Mouse (Mus musculus): ENCODE results near the gene Nav2. TPM values are rescaled to one million over a fixed set of nuclear protein-coding genes. Genes with fewer than 3 reads are reported as not detected.

Gene Nav2
- polyA plus RNA-seq, 1 experiment from 2014 or later, result 5.8 TPM

DNA sequence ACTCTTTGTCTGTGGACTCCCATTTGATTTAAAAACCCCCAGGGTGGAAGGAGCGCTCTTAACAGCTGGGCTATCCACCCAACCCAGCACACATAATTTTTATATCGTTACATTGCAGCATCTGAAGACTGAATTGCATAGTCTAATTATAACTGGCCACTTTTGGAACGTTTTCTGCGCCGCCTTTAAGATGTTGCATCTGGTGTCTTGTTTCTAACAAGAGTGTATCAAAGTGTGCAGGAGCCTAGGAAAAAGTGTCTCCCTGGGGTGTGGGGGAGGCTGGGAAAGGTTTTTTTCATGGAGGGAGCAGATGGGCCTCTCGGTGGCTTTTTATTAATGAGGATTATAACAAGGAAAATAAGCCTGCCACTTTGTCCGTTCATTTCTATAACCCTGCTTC lies 661.1 kb downstream of the Nav2 start:
- peaks cover 53% of the 10 kb centered on the region for H3K36me3 ChIP-seq (ENCODE audit: control insufficient read depth, insufficient read depth)
- no peak overlapping the region for H3K9ac ChIP-seq (ENCODE audit: low read depth, low read length)
- 90% methylated on average over 7 of the region's 7 CpGs for WGBS
- no peaks in the 10 kb centered on the region for H3K4me1 ChIP-seq (replicated peaks; ENCODE audit: control insufficient read depth, insufficient read depth, low read length)
- no peak overlapping the region for H3K27ac ChIP-seq (ENCODE audit: low read depth, low read length)
- ATAC-seq, result no peak
- H3K9me3 ChIP-seq (ENCODE audit: control insufficient read depth), result no peaks in the 10 kb centered on the region
- H3K4me3 ChIP-seq (ENCODE audit: low read depth, low read length), result no peak overlapping the region
- TF ChIP-seq CTCF (IDR thresholded peaks at IDR 0.05; ENCODE audit: low read depth), result no peak
- no peak overlapping the region for H3K4me2 ChIP-seq (replicated peaks; ENCODE audit: low read depth)
- H3K27me3 ChIP-seq (replicated peaks; ENCODE audit: control insufficient read depth, insufficient read depth, low read length), result no peaks in the 10 kb centered on the region

DNA sequence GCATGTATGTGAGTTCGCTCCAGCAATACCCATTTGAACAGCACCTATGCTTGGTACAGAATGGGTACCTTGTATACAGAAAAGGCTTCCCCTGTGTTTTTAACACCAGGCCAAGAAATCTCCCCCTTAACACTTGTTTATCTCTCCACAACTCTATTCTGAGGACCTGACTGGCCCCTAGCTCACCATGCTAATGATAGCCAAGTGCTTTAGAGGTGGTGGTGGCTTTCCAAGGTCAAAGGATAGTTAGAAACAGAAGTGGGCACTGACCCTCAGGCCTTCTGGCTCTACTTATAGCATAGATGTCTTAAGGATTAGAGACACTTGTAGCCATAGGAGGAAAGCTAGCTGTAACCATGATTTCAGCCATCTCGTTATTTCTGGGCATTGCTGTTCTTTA lies 663.1 kb downstream of the Nav2 start:
- Histone ChIP-seq H3K9me3 (ENCODE audit: control insufficient read depth) (no peaks in the 10 kb centered on the region), H3K4me2 (replicated peaks; ENCODE audit: low read depth) (no peak overlapping the region), H3K36me3 (ENCODE audit: control insufficient read depth, insufficient read depth) (peaks cover 55% of the 10 kb centered on the region), H3K27me3 (replicated peaks; ENCODE audit: control insufficient read depth, insufficient read depth, low read length) (no peaks in the 10 kb centered on the region), H3K4me1 (replicated peaks; ENCODE audit: control insufficient read depth, insufficient read depth, low read length) (no peaks in the 10 kb centered on the region), H3K4me3 (ENCODE audit: low read depth, low read length) (no peak overlapping the region), H3K27ac (ENCODE audit: low read depth, low read length) (no peak overlapping the region), H3K9ac (ENCODE audit: low read depth, low read length) (no peak overlapping the region)
- WGBS, result 95% methylated on average over 2 of the region's 2 CpGs
- TF ChIP-seq CTCF (IDR thresholded peaks at IDR 0.05; ENCODE audit: low read depth), result no peak
- no peak for ATAC-seq

DNA sequence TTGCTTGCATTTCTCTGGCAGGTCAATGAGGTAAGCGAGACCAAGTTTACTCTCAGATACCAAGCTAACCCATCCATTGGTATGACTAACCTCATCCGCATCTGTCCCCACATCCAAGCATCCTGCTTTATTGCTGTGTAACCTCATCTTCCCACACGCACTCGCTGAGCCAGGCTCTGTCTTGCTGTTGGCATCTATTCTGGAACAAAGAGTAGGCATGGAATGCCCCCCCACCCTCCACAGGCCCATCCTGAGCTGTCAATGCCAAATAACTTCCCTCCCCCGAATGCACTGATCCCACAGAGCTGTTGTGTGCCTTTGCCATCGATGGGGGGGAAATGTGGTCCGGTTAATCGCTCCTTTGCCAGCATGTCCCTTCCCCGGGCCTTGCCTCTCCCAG lies 666.7 kb downstream of the Nav2 start:
- H3K4me2 ChIP-seq (replicated peaks; ENCODE audit: low read depth), result no peak overlapping the region
- no peaks in the 10 kb centered on the region for H3K27me3 ChIP-seq (replicated peaks; ENCODE audit: control insufficient read depth, insufficient read depth, low read length)
- H3K9me3 ChIP-seq (ENCODE audit: control insufficient read depth), result no peaks in the 10 kb centered on the region
- no peak for ATAC-seq
- 94% methylated on average over 9 of the region's 9 CpGs for WGBS
- no peaks in the 10 kb centered on the region for H3K4me1 ChIP-seq (replicated peaks; ENCODE audit: control insufficient read depth, insufficient read depth, low read length)
- H3K4me3 ChIP-seq (ENCODE audit: low read depth, low read length), result no peak overlapping the region
- peaks cover 81% of the 10 kb centered on the region for H3K36me3 ChIP-seq (ENCODE audit: control insufficient read depth, insufficient read depth)
- no peak for TF ChIP-seq CTCF (IDR thresholded peaks at IDR 0.05; ENCODE audit: low read depth)
- H3K27ac ChIP-seq (ENCODE audit: low read depth, low read length), result no peak overlapping the region
- no peak overlapping the region for H3K9ac ChIP-seq (ENCODE audit: low read depth, low read length)

DNA sequence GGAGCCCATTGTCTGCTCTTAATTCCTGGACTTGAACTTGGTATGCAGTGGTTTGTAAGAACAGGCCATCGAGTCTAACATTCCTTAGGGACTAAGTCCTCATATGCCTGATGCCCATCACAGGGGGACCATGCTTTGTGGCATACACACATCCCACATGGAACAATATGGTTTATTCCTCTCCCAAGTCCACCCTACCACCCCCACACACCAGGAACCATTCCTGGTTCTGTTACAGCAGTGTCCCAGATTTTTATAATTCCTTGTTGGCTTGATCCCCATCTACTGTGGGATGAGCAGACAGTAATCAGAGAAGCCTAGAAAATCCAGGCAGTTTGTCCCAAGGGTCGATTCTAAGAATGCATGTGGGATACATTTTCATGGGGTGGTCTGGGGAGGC lies 668.6 kb downstream of the Nav2 start:
- H3K4me3 ChIP-seq (ENCODE audit: low read depth, low read length), result no peak overlapping the region
- no peak for TF ChIP-seq CTCF (IDR thresholded peaks at IDR 0.05; ENCODE audit: low read depth)
- WGBS, result 98% methylated on average over 2 of the region's 2 CpGs
- no peak overlapping the region for H3K27ac ChIP-seq (ENCODE audit: low read depth, low read length)
- ATAC-seq, result no peak
- H3K4me1 ChIP-seq (replicated peaks; ENCODE audit: control insufficient read depth, insufficient read depth, low read length), result no peaks in the 10 kb centered on the region
- no peak overlapping the region for H3K4me2 ChIP-seq (replicated peaks; ENCODE audit: low read depth)
- no peaks in the 10 kb centered on the region for H3K27me3 ChIP-seq (replicated peaks; ENCODE audit: control insufficient read depth, insufficient read depth, low read length)
- H3K9me3 ChIP-seq (ENCODE audit: control insufficient read depth), result no peaks in the 10 kb centered on the region
- no peak overlapping the region for H3K9ac ChIP-seq (ENCODE audit: low read depth, low read length)
- H3K36me3 ChIP-seq (ENCODE audit: control insufficient read depth, insufficient read depth), result peaks cover 70% of the 10 kb centered on the region

DNA sequence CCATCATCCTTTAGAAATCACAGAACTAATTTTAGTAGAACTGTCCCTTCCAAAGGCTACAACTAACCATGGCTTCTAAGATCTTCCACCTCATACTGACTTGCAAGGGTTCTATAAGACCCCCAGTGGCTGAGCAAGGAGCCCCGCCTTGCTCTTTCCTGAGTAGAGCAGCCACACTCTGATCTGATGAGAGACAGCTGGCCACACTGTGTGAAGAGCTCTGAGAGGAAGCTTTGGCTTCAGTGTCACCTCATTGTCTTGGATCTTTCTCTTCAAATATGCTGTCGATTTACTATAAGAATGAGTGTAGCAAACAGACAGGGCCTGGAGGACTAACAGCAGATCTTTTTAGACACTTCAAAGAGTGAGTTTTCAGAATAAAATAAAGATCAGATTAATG lies 673.4 kb downstream of the Nav2 start:
- TF ChIP-seq CTCF (IDR thresholded peaks at IDR 0.05; ENCODE audit: low read depth), result no peak
- no peaks in the 10 kb centered on the region for H3K9me3 ChIP-seq (ENCODE audit: control insufficient read depth)
- 91% methylated on average over 2 of the region's 2 CpGs for WGBS
- no peak for ATAC-seq
- no peaks in the 10 kb centered on the region for H3K4me1 ChIP-seq (replicated peaks; ENCODE audit: control insufficient read depth, insufficient read depth, low read length)
- H3K4me3 ChIP-seq (ENCODE audit: low read depth, low read length), result no peak overlapping the region
- H3K27ac ChIP-seq (ENCODE audit: low read depth, low read length), result no peak overlapping the region
- no peaks in the 10 kb centered on the region for H3K27me3 ChIP-seq (replicated peaks; ENCODE audit: control insufficient read depth, insufficient read depth, low read length)
- H3K36me3 ChIP-seq (ENCODE audit: control insufficient read depth, insufficient read depth), result peaks cover 83% of the 10 kb centered on the region
- H3K4me2 ChIP-seq (replicated peaks; ENCODE audit: low read depth), result no peak overlapping the region
- no peak overlapping the region for H3K9ac ChIP-seq (ENCODE audit: low read depth, low read length)

DNA sequence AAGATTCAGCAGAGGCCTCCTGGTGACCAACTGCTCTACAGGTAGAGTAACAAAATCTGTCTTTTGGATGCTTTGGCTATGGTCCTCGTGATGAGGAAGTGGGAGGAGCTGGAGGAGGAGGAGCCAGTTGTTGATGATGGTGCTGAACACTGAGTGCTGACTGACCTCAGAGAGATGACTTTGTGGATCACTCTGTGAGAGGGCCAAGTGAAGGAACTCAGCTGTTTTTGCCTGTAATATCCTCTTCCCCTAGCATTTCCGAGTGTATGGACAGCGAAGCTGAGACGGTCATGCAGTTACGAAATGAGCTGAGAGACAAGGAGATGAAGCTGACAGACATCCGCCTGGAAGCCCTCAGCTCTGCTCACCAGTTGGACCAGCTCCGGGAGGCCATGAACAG lies 674.0 kb downstream of the Nav2 start:
- Histone ChIP-seq H3K4me2 (replicated peaks; ENCODE audit: low read depth) (no peak overlapping the region), H3K4me1 (replicated peaks; ENCODE audit: control insufficient read depth, insufficient read depth, low read length) (no peaks in the 10 kb centered on the region), H3K9ac (ENCODE audit: low read depth, low read length) (no peak overlapping the region), H3K27ac (ENCODE audit: low read depth, low read length) (no peak overlapping the region), H3K27me3 (replicated peaks; ENCODE audit: control insufficient read depth, insufficient read depth, low read length) (no peaks in the 10 kb centered on the region), H3K9me3 (ENCODE audit: control insufficient read depth) (no peaks in the 10 kb centered on the region), H3K36me3 (ENCODE audit: control insufficient read depth, insufficient read depth) (peaks cover 82% of the 10 kb centered on the region), H3K4me3 (ENCODE audit: low read depth, low read length) (no peak overlapping the region)
- TF ChIP-seq CTCF (IDR thresholded peaks at IDR 0.05; ENCODE audit: low read depth), result no peak
- no peak for ATAC-seq
- 79% methylated on average over 7 of the region's 7 CpGs for WGBS

DNA sequence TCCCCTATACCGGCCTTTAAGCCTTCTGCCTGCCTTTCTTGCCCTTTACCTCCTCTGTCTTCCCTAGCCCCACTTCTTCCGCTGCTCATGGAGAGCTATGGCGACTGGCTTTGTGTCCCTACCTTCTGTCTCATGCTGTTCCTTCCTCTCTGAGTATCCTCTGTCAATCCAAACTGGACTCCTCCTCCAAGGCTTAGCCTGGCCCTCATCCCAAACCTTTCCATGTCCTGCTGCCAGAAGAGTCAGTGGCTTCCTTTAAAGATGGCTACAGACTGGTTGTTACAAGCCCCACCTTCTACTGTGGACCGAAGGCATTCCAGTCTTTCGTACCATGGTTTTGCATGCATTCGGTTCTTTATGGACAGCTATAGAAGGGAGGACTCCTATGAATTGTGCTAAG lies 674.7 kb downstream of the Nav2 start:
- Histone ChIP-seq H3K9ac (ENCODE audit: low read depth, low read length) (no peak overlapping the region), H3K27me3 (replicated peaks; ENCODE audit: control insufficient read depth, insufficient read depth, low read length) (no peaks in the 10 kb centered on the region), H3K27ac (ENCODE audit: low read depth, low read length) (no peak overlapping the region), H3K4me1 (replicated peaks; ENCODE audit: control insufficient read depth, insufficient read depth, low read length) (no peaks in the 10 kb centered on the region), H3K4me3 (ENCODE audit: low read depth, low read length) (no peak overlapping the region), H3K9me3 (ENCODE audit: control insufficient read depth) (no peaks in the 10 kb centered on the region), H3K4me2 (replicated peaks; ENCODE audit: low read depth) (no peak overlapping the region), H3K36me3 (ENCODE audit: control insufficient read depth, insufficient read depth) (peaks cover 82% of the 10 kb centered on the region)
- no peak for ATAC-seq
- TF ChIP-seq CTCF (IDR thresholded peaks at IDR 0.05; ENCODE audit: low read depth), result no peak
- 97% methylated on average over 6 of the region's 6 CpGs for WGBS

Measured in intestine, postnatal 0 days (tissue).